Mouse (Mus musculus): ENCODE data around the gene Kif27.
A peak's percentile ranks its signal among the peaks of the same experiment; 100 is the strongest.
"Not testable (repeated sequence)": the region's sequence is repeated elsewhere in the genome, so short reads cannot be mapped to it uniquely, and the experiment has no call there.

Gene Kif27

GRCm38 (mm10) chr13:58358629-58359303 is at the start of gene Kif27:
Kif27 (minus strand) TSS chr13:58359122.
- DNase-seq (ENCODE audit: low read depth): peak; percentile 38

DNA sequence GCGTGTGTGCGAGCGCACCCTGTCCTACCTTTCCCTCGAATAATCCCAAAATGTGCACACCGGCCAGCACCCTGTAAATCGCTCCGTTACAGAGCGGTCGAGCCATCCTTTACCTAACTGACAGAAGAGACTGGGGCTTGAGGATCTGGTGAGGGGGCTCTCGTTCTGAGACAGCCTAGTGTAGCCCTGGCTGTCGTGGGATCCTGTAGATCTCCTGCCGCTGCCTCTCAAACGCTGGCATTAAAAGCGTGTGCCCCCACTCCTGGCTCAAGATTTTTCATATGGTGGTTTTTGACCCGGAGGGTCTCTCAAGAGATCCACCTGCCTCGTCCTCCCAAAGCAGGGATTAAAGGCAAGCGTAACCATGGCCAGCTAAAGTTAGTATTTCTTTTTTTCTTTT is 44.3 kb upstream of the Kif27 start, which contains the start of gene Hnrnpk:
Gene Hnrnpk, minus strand, starts transcription at position 101 of the 400 bp plus-strand sequence.
- DNase-seq (ENCODE audit: low read depth): not testable (repeated sequence)

DNA sequence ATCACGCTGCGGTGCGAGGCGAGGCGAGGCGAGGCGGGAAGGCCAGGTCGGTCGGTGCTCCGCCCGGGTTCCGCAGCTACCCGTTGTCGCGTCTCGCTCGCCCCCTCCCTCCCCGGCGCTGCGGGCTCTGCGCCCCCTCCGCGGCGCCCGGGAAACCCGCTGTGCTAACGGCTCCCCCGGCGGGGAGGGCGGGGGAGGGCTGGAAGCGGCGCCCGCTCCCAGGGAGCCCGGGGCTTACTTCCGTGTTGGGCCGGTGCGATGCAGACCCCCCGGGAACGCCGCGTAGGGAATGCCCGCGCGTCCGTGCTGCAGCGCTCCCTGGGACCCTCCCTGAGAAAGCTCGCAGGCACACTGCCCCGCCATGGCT is 43.8 kb upstream of the Kif27 start:
- DNase-seq (ENCODE audit: low read depth): no peak

DNA sequence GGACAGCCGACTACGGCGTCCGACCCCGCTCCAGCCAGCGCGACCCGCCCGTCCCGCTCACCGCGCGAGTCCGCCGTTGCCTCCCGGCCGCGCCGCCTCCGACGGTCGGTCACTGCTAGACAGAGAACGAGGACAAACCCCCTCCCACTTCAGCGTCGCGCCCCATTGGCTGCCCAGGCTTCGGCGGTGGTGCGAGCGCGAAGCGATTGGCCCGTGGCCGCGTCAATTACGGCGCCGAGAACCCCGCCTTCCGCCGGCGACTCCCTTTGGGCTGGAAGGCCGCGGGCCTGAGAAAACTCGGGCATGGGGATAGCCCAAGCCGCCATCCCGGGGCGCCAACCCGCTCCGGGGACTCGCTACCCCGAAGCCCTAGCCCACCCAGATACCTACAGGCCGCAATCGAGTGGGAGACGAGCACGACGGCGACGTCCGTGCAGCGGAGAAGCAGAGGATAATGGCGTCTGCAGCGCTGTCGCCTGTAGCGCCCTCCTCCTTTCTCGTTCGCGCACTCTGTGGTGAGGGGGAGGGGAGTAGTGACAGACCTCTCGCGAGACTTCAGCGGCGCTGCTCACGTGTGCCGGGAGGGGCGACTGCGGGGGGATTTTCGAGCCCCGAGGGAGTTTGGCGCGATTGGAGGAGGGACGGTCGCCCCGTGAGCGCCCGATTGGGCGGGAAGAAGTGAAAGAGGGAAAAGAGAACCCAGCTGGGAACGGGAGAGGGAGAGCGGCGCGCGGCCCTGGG is 43.3 kb upstream of the Kif27 start, which contains the start of gene Rmi1:
Gene Rmi1, plus strand, starts transcription at position 246 of the 741 bp plus-strand sequence.
- peak; percentile 91 for DNase-seq (ENCODE audit: low read depth)

GRCm38 (mm10) chr13:58401135-58402002 is 42.4 kb upstream of the Kif27 start:
- DNase-seq (ENCODE audit: low read depth): no peak

GRCm38 (mm10) chr13:58400576-58400975 is 41.7 kb upstream of the Kif27 start:
- no peak for DNase-seq (ENCODE audit: low read depth)

- no peak for DNase-seq (ENCODE audit: low read depth)
These were observed 38.7 kb upstream of the Kif27 start for GRCm38 (mm10) chr13:58397651-58398050.

GRCm38 (mm10) chr13:58394392-58394791 is 35.5 kb upstream of the Kif27 start:
- not testable (repeated sequence) for DNase-seq (ENCODE audit: low read depth)

- DNase-seq (ENCODE audit: low read depth): no peak
These were observed 30.5 kb upstream of the Kif27 start for GRCm38 (mm10) chr13:58389324-58389951.

GRCm38 (mm10) chr13:58388379-58388778 is 29.5 kb upstream of the Kif27 start:
- DNase-seq (ENCODE audit: low read depth): no peak

DNA sequence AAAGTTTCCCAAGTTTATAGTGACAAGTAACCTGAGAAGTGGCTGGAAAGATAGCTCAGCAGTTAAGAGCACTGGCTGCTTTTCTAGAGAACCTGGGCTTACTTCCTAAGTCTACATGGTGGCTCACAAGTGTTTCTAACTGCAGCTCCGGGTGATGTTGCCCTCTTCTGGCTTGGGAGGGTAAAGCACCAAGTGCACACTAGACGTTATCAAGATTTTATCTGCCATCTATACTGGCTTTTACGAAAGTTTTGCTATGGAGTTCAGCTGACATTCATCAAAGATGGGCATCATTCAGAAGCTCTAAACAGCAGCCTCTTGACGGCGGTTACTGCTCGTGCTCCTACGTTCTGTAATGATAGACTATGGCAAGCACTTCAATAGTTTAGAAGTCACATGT is 29.0 kb upstream of the Kif27 start:
- peak; percentile 50 for DNase-seq (ENCODE audit: low read depth)

GRCm38 (mm10) chr13:58385547-58385920 is 26.6 kb upstream of the Kif27 start:
- no peak for DNase-seq (ENCODE audit: low read depth)

- no peak for DNase-seq (ENCODE audit: low read depth)
These were observed 26.0 kb upstream of the Kif27 start, which contains the start of gene 2210016F16Rik for GRCm38 (mm10) chr13:58384779-58385546. 2210016F16Rik (minus strand) TSS chr13:58385225.

GRCm38 (mm10) chr13:58384371-58384770 is 25.4 kb upstream of the Kif27 start:
- no peak for DNase-seq (ENCODE audit: low read depth)

- DNase-seq (ENCODE audit: low read depth): no peak
These were observed 14.2 kb upstream of the Kif27 start for GRCm38 (mm10) chr13:58373153-58373470.

DNA sequence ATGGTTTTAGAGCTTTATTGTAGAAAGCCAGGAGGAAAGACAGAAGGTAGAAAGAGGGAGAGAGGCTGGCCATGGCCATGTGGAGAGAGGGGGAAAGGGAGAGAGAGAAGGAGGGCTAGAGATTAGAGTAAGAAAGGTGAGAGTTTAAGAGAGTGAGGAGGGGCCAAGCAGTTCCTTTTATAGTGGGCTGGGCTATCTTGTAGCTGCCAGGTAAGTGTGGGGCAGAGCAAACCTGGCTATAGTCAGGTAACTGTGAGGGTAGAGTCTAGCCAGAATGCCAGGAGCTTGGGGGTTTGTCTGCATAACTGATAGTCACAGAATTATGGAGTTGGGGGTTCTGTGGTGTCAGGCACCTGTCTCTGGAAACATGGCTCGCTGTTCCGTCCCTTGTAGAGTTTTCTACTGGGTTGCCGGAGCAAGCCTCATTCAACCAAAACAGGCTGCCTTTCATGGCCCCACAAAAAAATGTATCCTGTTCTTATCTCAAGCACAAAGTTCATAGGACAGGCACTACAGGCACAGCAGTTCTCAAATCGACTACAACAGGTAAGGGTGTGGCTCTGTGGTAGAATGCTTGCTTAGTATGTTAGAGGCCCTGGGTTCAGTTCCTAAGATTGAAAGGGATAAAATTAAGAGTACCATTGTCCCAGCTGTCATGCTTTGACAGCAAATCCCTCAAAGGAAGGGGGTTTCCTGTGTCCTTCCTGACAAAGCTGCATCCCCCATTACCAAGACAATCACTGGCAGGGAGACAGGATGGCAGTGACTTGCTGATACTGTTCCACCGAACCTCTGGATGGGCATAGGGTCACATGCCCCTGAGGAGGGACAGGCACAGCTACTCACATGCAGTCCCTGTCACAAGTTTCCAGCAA is 13.6 kb upstream of the Kif27 start:
- no peak for DNase-seq (ENCODE audit: low read depth)

DNA sequence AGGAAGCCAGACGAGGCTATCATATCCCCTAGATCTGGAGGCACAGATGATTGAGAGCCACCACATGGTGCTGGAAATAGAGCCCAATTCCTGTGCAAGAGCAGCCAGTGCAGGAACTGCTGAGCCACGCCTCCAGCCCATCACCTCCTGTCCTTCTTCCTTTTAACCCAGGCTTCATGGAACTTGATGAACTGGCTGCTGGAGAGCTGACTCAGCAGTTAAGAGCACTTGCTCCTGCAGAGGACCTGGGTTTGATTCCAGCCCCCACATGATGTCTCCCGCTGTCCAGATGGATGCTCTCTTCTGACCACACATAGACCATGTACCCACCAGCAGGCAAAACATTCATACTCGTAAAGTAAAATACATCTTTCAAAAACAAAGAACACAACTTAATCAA is 9.9 kb upstream of the Kif27 start:
- DNase-seq (ENCODE audit: low read depth): no peak

GRCm38 (mm10) chr13:58367641-58368040 is 8.7 kb upstream of the Kif27 start:
- no peak for DNase-seq (ENCODE audit: low read depth)

DNA sequence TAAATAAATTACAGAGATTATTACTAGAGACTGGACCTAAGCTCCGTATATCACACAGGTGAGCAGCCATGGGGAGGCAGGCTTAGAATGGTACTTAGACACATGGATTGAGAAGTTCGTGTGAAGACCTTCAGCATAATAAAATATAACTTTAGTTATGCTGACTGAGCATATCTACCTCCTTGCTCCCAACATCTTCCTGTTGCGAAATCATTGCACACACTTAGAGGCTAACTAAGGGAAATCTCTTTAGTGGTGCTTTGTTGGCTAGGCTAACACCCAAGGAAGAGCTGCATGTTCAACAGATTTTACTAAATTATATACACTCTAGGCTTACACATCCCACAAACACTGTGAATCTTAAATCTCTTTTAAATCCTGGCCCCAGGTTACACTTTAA is 7.5 kb upstream of the Kif27 start:
- DNase-seq (ENCODE audit: low read depth): no peak

GRCm38 (mm10) chr13:58365179-58365578 is 6.3 kb upstream of the Kif27 start:
- DNase-seq (ENCODE audit: low read depth): not testable (repeated sequence)

Data from fibroblast of lung, adult 2 months (primary cell).